Mouse (Mus musculus) monocyte, adult 5-6 weeks (primary cell): ENCODE measurements at regions not wholly inside any gene's neighbourhood (a gene's known extent, or its start where the extent isn't known, plus 50 kb on each side); places are given as distances from the start of the nearest gene placed in this dataset.

Source experiments
- ATAC-seq: fragments of 153-309, 156-312 bp; replicated peaks from 2 replicates; pipeline ENCODE4 v1.8.0; 2017; ENCODE audit warnings: mild to moderate bottlenecking; ENCODE audit not compliant: low TSS enrichment, insufficient number of reproducible peaks, severe bottlenecking, poor library complexity, low FRiP score

- no peak for ATAC-seq
These were observed 59.9 kb upstream of the Gas1 start for GRCm38 (mm10) chr13:60237091-60237490.

GRCm38 (mm10) chr13:60242447-60243109, 65.4 kb upstream of the Gas1 start:
- ATAC-seq = no peak

- no peak for ATAC-seq
These were observed 65.9 kb upstream of the Gas1 start for GRCm38 (mm10) chr13:60243110-60243481.

GRCm38 (mm10) chr13:60255162-60255561, 78.0 kb upstream of the Gas1 start:
- ATAC-seq = no peak

- no peak for ATAC-seq
These were observed 78.5 kb upstream of the Gas1 start for GRCm38 (mm10) chr13:60255715-60256114.

- ATAC-seq = no peak
These were observed 79.8 kb upstream of the Gas1 start for GRCm38 (mm10) chr13:60256997-60257396.

- no peak for ATAC-seq
These were observed 80.7 kb upstream of the Gas1 start for GRCm38 (mm10) chr13:60257878-60258277.

GRCm38 (mm10) chr13:60262449-60263028, 85.4 kb upstream of the Gas1 start:
- ATAC-seq = no peak

- ATAC-seq = no peak
These were observed 87.3 kb upstream of the Gas1 start for GRCm38 (mm10) chr13:60264504-60264903.

GRCm38 (mm10) chr13:60267557-60267956, 90.4 kb upstream of the Gas1 start:
- no peak for ATAC-seq

- no peak for ATAC-seq
These were observed 91.1 kb upstream of the Gas1 start for GRCm38 (mm10) chr13:60268256-60268655.

- no peak for ATAC-seq
These were observed 92.3 kb upstream of the Gas1 start for GRCm38 (mm10) chr13:60269406-60269841.

- ATAC-seq = no peak
These were observed 93.4 kb upstream of the Gas1 start for GRCm38 (mm10) chr13:60270526-60270925.

GRCm38 (mm10) chr13:60273331-60273730, 96.2 kb upstream of the Gas1 start:
- no peak for ATAC-seq

GRCm38 (mm10) chr13:60282543-60283251, 105.5 kb upstream of the Gas1 start:
- no peak for ATAC-seq

GRCm38 (mm10) chr13:60286525-60287224, 109.5 kb upstream of the Gas1 start:
- no peak for ATAC-seq

GRCm38 (mm10) chr13:60289650-60290049, 112.5 kb upstream of the Gas1 start:
- no peak for ATAC-seq

- no peak for ATAC-seq
These were observed 113.7 kb upstream of the Gas1 start for GRCm38 (mm10) chr13:60290820-60291219.

GRCm38 (mm10) chr13:60291344-60291743, 114.2 kb upstream of the Gas1 start:
- ATAC-seq = no peak
